ENCODE assay signal across 15 mouse cellular contexts in the genomic region with DNA sequence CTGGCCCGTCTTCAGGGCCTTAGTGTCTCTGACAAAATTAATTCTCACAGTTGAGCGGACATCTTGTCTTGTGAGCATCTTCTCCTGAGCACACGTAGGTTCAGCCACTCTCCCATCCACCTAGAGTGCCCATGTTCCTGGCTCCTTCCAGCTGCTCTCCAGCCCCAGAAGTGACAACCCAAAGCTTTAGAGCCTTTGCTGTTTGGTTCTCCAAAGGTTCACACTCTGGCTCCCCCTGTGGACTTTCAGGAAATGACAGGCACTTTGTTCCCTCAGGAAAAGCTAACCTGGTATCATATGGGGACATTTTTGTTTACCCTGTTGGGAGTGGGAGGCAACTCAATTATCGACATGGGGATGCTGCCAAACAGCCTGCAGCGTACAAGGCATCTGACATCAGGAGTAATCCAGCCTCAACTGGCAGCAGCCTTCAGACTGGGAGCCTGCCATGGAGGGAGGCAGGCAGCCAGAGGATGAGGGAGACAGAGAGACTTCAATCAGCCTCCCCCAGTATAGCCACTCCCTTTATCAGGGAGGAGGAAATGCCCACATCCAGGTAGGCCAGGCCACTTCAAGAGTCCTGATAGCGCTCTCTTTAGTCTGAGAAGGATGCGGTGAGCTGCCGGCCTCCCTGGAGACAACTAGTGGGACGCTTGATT. TPM values are rescaled to one million over a fixed set of nuclear protein-coding genes. Genes with fewer than 3 reads are reported as not detected.
DNase-seq lines count a peak whose midpoint lies in the region; ATAC-seq and TF ChIP-seq lines count a peak whose summit lies in the region.
"Not testable (repeated sequence)": the region's sequence is repeated elsewhere in the genome, so short reads cannot be mapped to it uniquely, and the experiment has no call there.
"Had no signal": no experiment of that assay in that cellular context is flagged by ENCODE, and none has a peak within 500 bp of the region (broad histone marks: within the 10 kb centered on the region; RNA-seq: fewer than 3 reads in every experiment).

No protein-coding gene starts in this region.

- not testable (repeated sequence) for DNase-seq in Patski (ENCODE audit: low read depth, low spot score)
- peak; percentile 8 to 15 for DNase-seq in heart, adult 18-20 months
- peak; percentile 25 to 42 for DNase-seq in layer of hippocampus, adult 8-10 months (ENCODE audit: low spot score in 2 of 2)
- peak; percentile 24 for DNase-seq in liver, embryonic 13.5 days

- not testable (repeated sequence) for H3K9ac ChIP-seq in intestine, embryonic 16.5 days (ENCODE audit: low read depth, low read length); liver, embryonic 13.5 days

- POLR2A ChIA-PET in Patski (lab: Charles Lee): not testable (repeated sequence)

- in situ Hi-C loops in Patski (cut with MboI; ENCODE audit: low pct_unique_long_range_greater_than_20kb): not testable (repeated sequence)

- not testable (repeated sequence) for TF ChIP-seq CTCF in Patski (IDR thresholded peaks at IDR 0.05)

- 27% methylated on average over 3 of the region's 9 CpGs for WGBS in intestine, embryonic 16.5 days
- WGBS in liver, embryonic 13.5 days (ENCODE audit: insufficient replicate concordance): 29% methylated on average over 4 of the region's 9 CpGs

- CTCF ChIA-PET in Patski (lab: Charles Lee): not testable (repeated sequence)

- not testable (repeated sequence) for H3K4me1 ChIP-seq in intestine, embryonic 16.5 days (ENCODE audit: control insufficient read depth, insufficient read depth, low read length); liver, embryonic 13.5 days (replicated peaks)

- not testable (repeated sequence) for H3K4me2 ChIP-seq in intestine, embryonic 16.5 days (ENCODE audit: low read depth, low read length); liver, embryonic 13.5 days

- not testable (repeated sequence) for H3K27me3 ChIP-seq in Patski; intestine, embryonic 16.5 days (replicated peaks; ENCODE audit: control insufficient read depth, insufficient read depth, low read length); liver, embryonic 13.5 days

- peak; percentile 59 for ATAC-seq in Patski
- peak; percentile 80 for ATAC-seq in erythroblast, adult 5-6 weeks (replicated peaks; ENCODE audit: low FRiP score, poor library complexity, severe bottlenecking)
- peak; percentile 41 for ATAC-seq in intestine, embryonic 16.5 days
- ATAC-seq in liver, embryonic 13.5 days (ENCODE audit: low read depth): peak; percentile 35
- ATAC-seq in megakaryocyte progenitor cell, adult 5-6 weeks (replicated peaks; ENCODE audit: poor library complexity): peak; percentile 85

- H3K27ac ChIP-seq in intestine, embryonic 16.5 days (ENCODE audit: low read length); liver, embryonic 13.5 days: not testable (repeated sequence)

- not testable (repeated sequence) for H3K9me3 ChIP-seq in intestine, embryonic 16.5 days (ENCODE audit: control insufficient read depth, low read length); liver, embryonic 13.5 days (replicated peaks)

- H3K4me3 ChIP-seq in intestine, embryonic 16.5 days (ENCODE audit: low read length); liver, embryonic 13.5 days (replicated peaks): not testable (repeated sequence)

- H3K36me3 ChIP-seq in intestine, embryonic 16.5 days (ENCODE audit: control insufficient read depth, insufficient read depth, low read length); liver, embryonic 13.5 days: not testable (repeated sequence)

RNA-seq across cellular contexts. Expression of a gene that starts 13.6 kb away (rescaled TPM):
- polyA plus RNA-seq in Patski (2021): not detected
- total RNA-seq in erythroblast, adult 5-6 weeks (2015; ENCODE audit: low replicate concordance): not detected in 2 replicates
- total RNA-seq in erythroblast, adult 5-6 weeks (2017; ENCODE audit: low replicate concordance): not detected in 2 replicates
- not detected for total RNA-seq in heart, adult 18-20 months (2021)
- polyA plus RNA-seq in intestine, embryonic 16.5 days (2015; fragmentation: Nextera tagmentation; extraction: Ambion mirVana): not detected in 2 replicates
- total RNA-seq in layer of hippocampus, adult 8-10 months (2022): not detected
- polyA plus RNA-seq in liver, embryonic 13.5 days (2015; fragmentation: Nextera tagmentation; extraction: Ambion mirVana): not detected in 2 replicates
- total RNA-seq in megakaryocyte progenitor cell, adult 5-6 weeks (2015): not detected in 2 replicates
- not detected in 2 replicates for total RNA-seq in megakaryocyte progenitor cell, adult 5-6 weeks (2017)
- total RNA-seq: adrenal gland, adult 18-20 months; gastrocnemius, postnatal 14 days; left cerebral cortex, postnatal 14 days had no signal
- polyA plus RNA-seq: heart, embryonic 11.5 days; intestine, embryonic 14.5 days; midbrain, embryonic 14.5 days; spleen, adult 2 months had no signal

RNA-seq across cellular contexts. Expression of a gene that starts 25.0 kb away (rescaled TPM):
- polyA plus RNA-seq in Patski (2021): 4.1 TPM
- total RNA-seq in erythroblast, adult 5-6 weeks (2015; ENCODE audit: low replicate concordance): not detected in 2 replicates
- 0.56 TPM in 1 of 2 replicates, not detected in the other for total RNA-seq in erythroblast, adult 5-6 weeks (2017; ENCODE audit: low replicate concordance)
- total RNA-seq in heart, adult 18-20 months (2021): 1 to 10 TPM; 1.1 to 1.5 TPM
- polyA plus RNA-seq in intestine, embryonic 16.5 days (2015; fragmentation: Nextera tagmentation; extraction: Ambion mirVana): not detected in 2 replicates
- 1 to 10 TPM in 2 of 4 experiments, under 1 TPM in 1, not detected in 1; 0.94 to 1.2 (median 1.1) TPM for total RNA-seq in layer of hippocampus, adult 8-10 months (2022)
- polyA plus RNA-seq in liver, embryonic 13.5 days (2015; fragmentation: Nextera tagmentation; extraction: Ambion mirVana): not detected in 2 replicates
- total RNA-seq in megakaryocyte progenitor cell, adult 5-6 weeks (2015): not detected in 2 replicates
- not detected in 2 replicates for total RNA-seq in megakaryocyte progenitor cell, adult 5-6 weeks (2017)
- polyA plus RNA-seq: heart, embryonic 11.5 days; hindbrain, embryonic 10.5 days; intestine, embryonic 14.5 days; midbrain, embryonic 14.5 days; spleen, adult 2 months had no signal

RNA-seq across cellular contexts. Expression of a gene that starts 25.0 kb away (rescaled TPM):
- polyA plus RNA-seq in Patski (2021): 0.51 TPM
- not detected in 2 replicates for total RNA-seq in erythroblast, adult 5-6 weeks (2015; ENCODE audit: low replicate concordance)
- total RNA-seq in erythroblast, adult 5-6 weeks (2017; ENCODE audit: low replicate concordance): not detected in 2 replicates
- total RNA-seq in heart, adult 18-20 months (2021): not detected
- not detected in 2 replicates for polyA plus RNA-seq in intestine, embryonic 16.5 days (2015; fragmentation: Nextera tagmentation; extraction: Ambion mirVana)
- total RNA-seq in layer of hippocampus, adult 8-10 months (2022): not detected
- not detected in 2 replicates for polyA plus RNA-seq in liver, embryonic 13.5 days (2015; fragmentation: Nextera tagmentation; extraction: Ambion mirVana)
- not detected in 2 replicates for total RNA-seq in megakaryocyte progenitor cell, adult 5-6 weeks (2015)
- total RNA-seq in megakaryocyte progenitor cell, adult 5-6 weeks (2017): not detected in 2 replicates
- total RNA-seq: gastrocnemius, postnatal 14 days; left cerebral cortex, postnatal 14 days had no signal
- polyA plus RNA-seq: heart, embryonic 11.5 days; intestine, embryonic 14.5 days; midbrain, embryonic 14.5 days; spleen, adult 2 months had no signal

RNA-seq across cellular contexts. Expression of a gene that starts 43.2 kb away (rescaled TPM):
- polyA plus RNA-seq in Patski (2021): 88.9 TPM
- total RNA-seq in erythroblast, adult 5-6 weeks (2015; ENCODE audit: low replicate concordance): not detected in 2 replicates
- total RNA-seq in erythroblast, adult 5-6 weeks (2017; ENCODE audit: low replicate concordance): 0.42 TPM in 1 of 2 replicates, not detected in the other
- under 1 TPM in 1 of 2 experiments, not detected in 1; 0.18 TPM for total RNA-seq in heart, adult 18-20 months (2021)
- polyA plus RNA-seq in intestine, embryonic 16.5 days (2015; fragmentation: Nextera tagmentation; extraction: Ambion mirVana): not detected in 2 replicates
- total RNA-seq in layer of hippocampus, adult 8-10 months (2022): under 1 TPM in 1 of 4 experiments, not detected in 3; 0.98 TPM
- not detected in 2 replicates for polyA plus RNA-seq in liver, embryonic 13.5 days (2015; fragmentation: Nextera tagmentation; extraction: Ambion mirVana)
- not detected in 2 replicates for total RNA-seq in megakaryocyte progenitor cell, adult 5-6 weeks (2015)
- 0.10 TPM in 1 of 2 replicates, not detected in the other for total RNA-seq in megakaryocyte progenitor cell, adult 5-6 weeks (2017)
- polyA plus RNA-seq: heart, embryonic 11.5 days; hindbrain, embryonic 10.5 days; intestine, embryonic 14.5 days; midbrain, embryonic 14.5 days had no signal

RNA-seq across cellular contexts. Expression of a gene that starts 44.0 kb away (rescaled TPM):
- 0.55 TPM for polyA plus RNA-seq in Patski (2021)
- total RNA-seq in erythroblast, adult 5-6 weeks (2015; ENCODE audit: low replicate concordance): not detected in 2 replicates
- not detected in 2 replicates for total RNA-seq in erythroblast, adult 5-6 weeks (2017; ENCODE audit: low replicate concordance)
- not detected for total RNA-seq in heart, adult 18-20 months (2021)
- polyA plus RNA-seq in intestine, embryonic 16.5 days (2015; fragmentation: Nextera tagmentation; extraction: Ambion mirVana): 0.11 and 0.18 TPM in 2 replicates
- not detected for total RNA-seq in layer of hippocampus, adult 8-10 months (2022)
- polyA plus RNA-seq in liver, embryonic 13.5 days (2015; fragmentation: Nextera tagmentation; extraction: Ambion mirVana): not detected in 2 replicates
- total RNA-seq in megakaryocyte progenitor cell, adult 5-6 weeks (2015): not detected in 2 replicates
- total RNA-seq in megakaryocyte progenitor cell, adult 5-6 weeks (2017): not detected in 2 replicates
- total RNA-seq: adrenal gland, adult 18-20 months; gastrocnemius, postnatal 14 days had no signal
- polyA plus RNA-seq: heart, embryonic 11.5 days; hindbrain, embryonic 10.5 days; intestine, embryonic 14.5 days; midbrain, embryonic 14.5 days; spleen, adult 2 months had no signal

Comparison
In these comparisons a context has a peak if more than half of its experiments do, and no peak if none do; other contexts are left out.
1. ATAC-seq: peak in every context shown above with its lines; median percentile 85 in megakaryocyte progenitor cell, adult 5-6 weeks; 80 in erythroblast, adult 5-6 weeks; 59 in Patski; 41 in intestine, embryonic 16.5 days; 35 in liver, embryonic 13.5 days.